Mouse (Mus musculus) retina, embryonic 14.5 days (tissue): ENCODE data around the gene Krt42.
"Not testable (repeated sequence)": the region's sequence is repeated elsewhere in the genome, so short reads cannot be mapped to it uniquely, and the experiment has no call there.

Experiments
- DNase-seq: peaks from one replicate; pipeline ENCODE4 v3.0.0-alpha.2; 2015; ENCODE audit warnings: low spot score

The Krt42 gene

GRCm38 (mm10) chr11:100269821-100270332 lies at the start of gene Krt42:
TSS of gene Krt42 (minus strand) at chr11:100269871.
- DNase-seq = no peak

GRCm38 (mm10) chr11:100318529-100319451 lies 49.1 kb upstream of the Krt42 start:
- DNase-seq = no peak

GRCm38 (mm10) chr11:100317826-100318380 lies 48.2 kb upstream of the Krt42 start:
- DNase-seq = no peak

GRCm38 (mm10) chr11:100315439-100315838 lies 45.8 kb upstream of the Krt42 start:
- DNase-seq = no peak

GRCm38 (mm10) chr11:100313424-100313823 lies 43.8 kb upstream of the Krt42 start:
- no peak for DNase-seq

GRCm38 (mm10) chr11:100312096-100312679 lies 42.5 kb upstream of the Krt42 start:
- DNase-seq = no peak

- DNase-seq = no peak
Observed at GRCm38 (mm10) chr11:100311656-100312055, 42.0 kb upstream of the Krt42 start.

GRCm38 (mm10) chr11:100308672-100309071 lies 39.0 kb upstream of the Krt42 start:
- DNase-seq = not testable (repeated sequence)

GRCm38 (mm10) chr11:100307900-100308299 lies 38.2 kb upstream of the Krt42 start:
- DNase-seq = no peak

- DNase-seq = no peak
Observed at GRCm38 (mm10) chr11:100301292-100301691, 31.6 kb upstream of the Krt42 start.

- peak; percentile 87 for DNase-seq
Observed at GRCm38 (mm10) chr11:100300293-100300692, 30.6 kb upstream of the Krt42 start.

- peak; percentile 85 for DNase-seq
Observed at GRCm38 (mm10) chr11:100298274-100299036, 28.8 kb upstream of the Krt42 start.

- DNase-seq = peak; percentile 56
Observed at GRCm38 (mm10) chr11:100297801-100298200, 28.1 kb upstream of the Krt42 start.

GRCm38 (mm10) chr11:100295308-100295707 lies 25.6 kb upstream of the Krt42 start:
- DNase-seq = peak; percentile 97

GRCm38 (mm10) chr11:100292884-100293283 lies 23.2 kb upstream of the Krt42 start:
- no peak for DNase-seq

GRCm38 (mm10) chr11:100290235-100290634 lies 20.6 kb upstream of the Krt42 start:
- no peak for DNase-seq

GRCm38 (mm10) chr11:100288942-100289341 lies 19.3 kb upstream of the Krt42 start:
- DNase-seq = no peak

GRCm38 (mm10) chr11:100287024-100287423 lies 17.4 kb upstream of the Krt42 start:
- no peak for DNase-seq

- DNase-seq = no peak
Observed at GRCm38 (mm10) chr11:100284988-100285387, 15.3 kb upstream of the Krt42 start.

- peak; percentile 88 for DNase-seq
Observed at GRCm38 (mm10) chr11:100282549-100282948, 12.9 kb upstream of the Krt42 start.

GRCm38 (mm10) chr11:100281596-100282544 lies 12.2 kb upstream of the Krt42 start:
- peak; percentile 97 for DNase-seq
